Comparison of ENCODE assay signal across 20 mouse cellular contexts in the genomic region with DNA sequence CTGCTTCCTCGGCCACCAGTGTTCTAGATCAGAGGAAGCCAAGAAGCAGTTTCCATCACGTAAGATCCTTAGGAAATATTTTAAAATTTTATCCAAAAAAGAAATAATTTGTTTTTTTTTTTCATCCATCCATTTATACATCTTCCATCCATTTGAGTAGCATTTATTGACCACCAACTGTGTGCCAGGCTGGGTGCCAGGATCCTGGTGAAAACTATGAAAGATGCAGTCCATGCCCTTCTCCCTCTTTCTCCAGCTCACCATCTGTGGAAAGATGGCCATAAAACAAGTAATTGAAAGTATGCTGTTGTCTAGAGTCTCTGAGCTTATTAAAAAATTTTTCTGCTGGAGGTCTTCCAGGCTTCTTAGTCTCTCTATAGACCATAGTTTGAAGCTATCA. TPM values are rescaled to one million over a fixed set of nuclear protein-coding genes. Genes with fewer than 3 reads are reported as not detected.
DNase-seq lines count a peak whose midpoint lies in the region; ATAC-seq and TF ChIP-seq lines count a peak whose summit lies in the region.
"Had no signal": no experiment of that assay in that cellular context is flagged by ENCODE, and none has a peak within 500 bp of the region (broad histone marks: within the 10 kb centered on the region; RNA-seq: fewer than 3 reads in every experiment).

No protein-coding gene starts in this region.

- ATAC-seq in forebrain, embryonic 13.5 days, result no peak
- ATAC-seq in intestine, postnatal 0 days, result no peak
- ATAC-seq: CD4-positive, CD25-positive, alpha-beta regulatory T cell, adult 4 months; forebrain, embryonic 14.5 days; hindbrain, embryonic 16.5 days; inflammation-experienced regulatory T-cells, adult 6 months had no signal

- H3K4me2 ChIP-seq in forebrain, embryonic 13.5 days, result no peak overlapping the region
- H3K4me2 ChIP-seq in intestine, postnatal 0 days (replicated peaks; ENCODE audit: low read depth), result no peak overlapping the region
- H3K4me2 ChIP-seq: heart, embryonic 12.5 days had no signal

- TF ChIP-seq POLR2A in cerebellum, adult 2 months (IDR thresholded peaks at IDR 0.05; ENCODE audit: borderline replicate concordance, insufficient read depth, low read length), result no peak

- no peaks in the 10 kb centered on the region for H3K36me3 ChIP-seq in forebrain, embryonic 13.5 days (ENCODE audit: poor library complexity, severe bottlenecking)
- no peaks in the 10 kb centered on the region for H3K36me3 ChIP-seq in intestine, postnatal 0 days (ENCODE audit: control insufficient read depth, insufficient read depth)
- H3K36me3 ChIP-seq: embryonic facial prominence, embryonic 10.5 days; G1E; heart, embryonic 12.5 days had no signal

- 66% methylated on average over 2 of the region's 2 CpGs for WGBS in cerebellum, adult 2 months
- WGBS in forebrain, embryonic 13.5 days, result 86% methylated on average over 2 of the region's 2 CpGs
- WGBS in intestine, postnatal 0 days, result 83% methylated on average over 2 of the region's 2 CpGs

- H3K27ac ChIP-seq in cerebellum, adult 2 months (ENCODE audit: insufficient read depth, low read length), result no peak overlapping the region
- H3K27ac ChIP-seq in forebrain, embryonic 13.5 days, result no peak overlapping the region
- no peak overlapping the region for H3K27ac ChIP-seq in intestine, postnatal 0 days (ENCODE audit: low read depth, low read length)
- H3K27ac ChIP-seq: embryonic facial prominence, embryonic 10.5 days; gastrocnemius, adult 2 months had no signal

- peaks cover 6% of the 10 kb centered on the region for H3K4me1 ChIP-seq in cerebellum, adult 2 months (ENCODE audit: control insufficient read depth, insufficient read depth, low read length)
- H3K4me1 ChIP-seq in forebrain, embryonic 13.5 days, result no peaks in the 10 kb centered on the region
- no peaks in the 10 kb centered on the region for H3K4me1 ChIP-seq in intestine, postnatal 0 days (replicated peaks; ENCODE audit: control insufficient read depth, insufficient read depth, low read length)
- H3K4me1 ChIP-seq: embryonic facial prominence, embryonic 10.5 days had no signal

- no peak for TF ChIP-seq CTCF in cerebellum, adult 2 months (IDR thresholded peaks at IDR 0.05; ENCODE audit: borderline replicate concordance, insufficient read depth, low read depth, low read length)
- TF ChIP-seq CTCF in intestine, postnatal 0 days (IDR thresholded peaks at IDR 0.05; ENCODE audit: low read depth), result no peak

- no peaks in the 10 kb centered on the region for H3K27me3 ChIP-seq in cerebellum, adult 2 months (ENCODE audit: control insufficient read depth, insufficient read depth, low read length)
- H3K27me3 ChIP-seq in forebrain, embryonic 13.5 days, result no peaks in the 10 kb centered on the region
- H3K27me3 ChIP-seq in intestine, postnatal 0 days (replicated peaks; ENCODE audit: control insufficient read depth, insufficient read depth, low read length), result no peaks in the 10 kb centered on the region
- H3K27me3 ChIP-seq: heart, embryonic 12.5 days had no signal

- H3K9me3 ChIP-seq in forebrain, embryonic 13.5 days (replicated peaks), result no peaks in the 10 kb centered on the region
- no peaks in the 10 kb centered on the region for H3K9me3 ChIP-seq in intestine, postnatal 0 days (ENCODE audit: control insufficient read depth)
- H3K9me3 ChIP-seq: embryonic facial prominence, embryonic 10.5 days; heart, embryonic 12.5 days had no signal

- peak; percentile 38 for DNase-seq in cerebellum, adult 11 months
- no peak for DNase-seq in cerebellum, postnatal 4 days (ENCODE audit: low spot score in 2 of 2)
- peak; percentile 60 to 62 for DNase-seq in cerebellum, adult 2 months
- peak; percentile 57 to 72 for DNase-seq in cerebellum, postnatal 10 days
- no peak for DNase-seq in embryo, embryonic 10 days (ENCODE audit: low spot score)
- DNase-seq: adrenal gland, postnatal 10 days; B cell, adult 2 months; gastrocnemius, adult 2 months; gastrocnemius, postnatal 25 days; kidney, adult 11 months; kidney, adult 9 months had no signal

- no peak overlapping the region for H3K4me3 ChIP-seq in cerebellum, adult 2 months (replicated peaks; ENCODE audit: insufficient read depth, low read depth, low read length)
- no peak overlapping the region for H3K4me3 ChIP-seq in forebrain, embryonic 13.5 days
- no peak overlapping the region for H3K4me3 ChIP-seq in intestine, postnatal 0 days (ENCODE audit: low read depth, low read length)
- H3K4me3 ChIP-seq: embryonic facial prominence, embryonic 10.5 days; gastrocnemius, adult 2 months; heart, embryonic 12.5 days had no signal

- H3K9ac ChIP-seq in forebrain, embryonic 13.5 days, result no peak overlapping the region
- no peak overlapping the region for H3K9ac ChIP-seq in intestine, postnatal 0 days (ENCODE audit: low read depth, low read length)
- H3K9ac ChIP-seq: heart, embryonic 12.5 days had no signal

RNA-seq across cellular contexts. Expression of a gene that starts 39.9 kb away (rescaled TPM):
- polyA plus RNA-seq in cerebellum, adult 2 months (2012; rRNA removed), result 6.4 and 7.1 TPM in 2 replicates
- polyA plus RNA-seq in forebrain, embryonic 13.5 days (2015; fragmentation: Nextera tagmentation; extraction: Ambion mirVana), result 3.4 and 4.3 TPM in 2 replicates
- 0.10 TPM in 1 of 2 replicates, not detected in the other for polyA plus RNA-seq in intestine, postnatal 0 days (2015; fragmentation: Nextera tagmentation; extraction: Ambion mirVana)
- polyA plus RNA-seq: CD4-positive, CD25-positive, alpha-beta regulatory T cell, adult 4 months; G1E; heart, embryonic 12.5 days; inflammation-experienced regulatory T-cells, adult 6 months had no signal

Comparison
In these comparisons a context has a peak if more than half of its experiments do, and no peak if none do; other contexts are left out.
1. DNase-seq: peak in cerebellum, adult 11 months (single experiment), cerebellum, adult 2 months (2 of 2) and cerebellum, postnatal 10 days (2 of 2); none in cerebellum, postnatal 4 days (0 of 2) and embryo, embryonic 10 days (single experiment).